Mouse (Mus musculus): ENCODE results near the gene Hdac1. TPM values are rescaled to one million over a fixed set of nuclear protein-coding genes. Genes with fewer than 3 reads are reported as not detected.

The Hdac1 gene
- polyA plus RNA-seq, 1 experiment = 96.7 TPM

GRCm38 (mm10) chr4:129584370-129584769 is 41.9 kb upstream of the Hdac1 start:
- Histone ChIP-seq H3K36me3 (ENCODE audit: control insufficient read depth, insufficient read depth) (no peaks in the 10 kb centered on the region), H3K79me2 (ENCODE audit: control insufficient read depth, insufficient read depth) (no peaks in the 10 kb centered on the region), H3K4me3 (ENCODE audit: insufficient read depth, poor library complexity, severe bottlenecking) (no peak overlapping the region), H3ac (ENCODE audit: control insufficient read depth, insufficient read length, low read depth) (no peak overlapping the region), H3K27me3 (ENCODE audit: control insufficient read depth, insufficient read depth, insufficient read length) (no peaks in the 10 kb centered on the region), H3K79me3 (ENCODE audit: low read depth) (no peaks in the 10 kb centered on the region)
- TF ChIP-seq FOSL1 (IDR thresholded peaks at IDR 0.05; ENCODE audit: insufficient read depth, low read length, poor library complexity, severe bottlenecking) (no peak), USF1 (IDR thresholded peaks at IDR 0.05; ENCODE audit: low read depth) (no peak), MAX (IDR thresholded peaks at IDR 0.05) (no peak), MYOD1 (IDR thresholded peaks at IDR 0.05; ENCODE audit: control insufficient read depth, insufficient read length, low read depth) (no peak), MYOG (IDR thresholded peaks at IDR 0.05; ENCODE audit: control insufficient read depth, extremely low read depth, insufficient read length) (no peak), CEBPB (IDR thresholded peaks at IDR 0.05; ENCODE audit: low read depth) (no peak), CTCF (IDR thresholded peaks at IDR 0.05; ENCODE audit: control insufficient read depth, insufficient read depth, insufficient read length) (no peak)

- H3K79me3 ChIP-seq (ENCODE audit: low read depth) = no peaks in the 10 kb centered on the region
These were observed 39.7 kb upstream of the Hdac1 start for GRCm38 (mm10) chr4:129582251-129582650.

DNA sequence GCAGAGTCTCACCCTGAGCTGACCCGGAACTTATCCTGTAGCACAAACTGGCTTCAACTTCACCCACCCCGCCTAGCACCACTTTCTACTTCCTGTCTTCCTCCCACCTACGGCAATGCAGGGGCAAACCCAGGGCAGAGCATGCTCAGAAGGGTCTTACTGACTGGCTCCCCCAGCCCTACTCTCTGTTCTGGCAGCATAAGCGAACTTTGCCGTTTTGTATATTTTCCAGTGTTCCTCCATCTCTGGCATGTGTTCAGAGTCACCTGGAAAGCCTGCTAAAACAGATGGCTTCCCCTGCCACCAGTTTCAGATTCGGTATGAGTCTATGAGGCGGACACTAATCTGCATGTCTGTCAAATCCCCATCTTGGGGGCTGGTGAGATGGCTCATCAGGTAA is 37.8 kb upstream of the Hdac1 start:
- no peaks in the 10 kb centered on the region for H3K79me3 ChIP-seq (ENCODE audit: low read depth)
- no peak overlapping the region for H3K4me3 ChIP-seq (ENCODE audit: insufficient read depth, poor library complexity, severe bottlenecking)
- H3K79me2 ChIP-seq (ENCODE audit: control insufficient read depth, insufficient read depth) = no peaks in the 10 kb centered on the region
- no peaks in the 10 kb centered on the region for H3K36me3 ChIP-seq (ENCODE audit: control insufficient read depth, insufficient read depth)
- TF ChIP-seq MYOD1 (IDR thresholded peaks at IDR 0.05; ENCODE audit: control insufficient read depth, insufficient read length, low read depth) = no peak
- TF ChIP-seq CEBPB (IDR thresholded peaks at IDR 0.05; ENCODE audit: low read depth) = no peak
- TF ChIP-seq FOSL1 (IDR thresholded peaks at IDR 0.05; ENCODE audit: insufficient read depth, low read length, poor library complexity, severe bottlenecking) = no peak
- TF ChIP-seq CTCF (IDR thresholded peaks at IDR 0.05; ENCODE audit: control insufficient read depth, insufficient read depth, insufficient read length) = no peak
- TF ChIP-seq MYOG (IDR thresholded peaks at IDR 0.05; ENCODE audit: control insufficient read depth, extremely low read depth, insufficient read length) = no peak
- no peak for TF ChIP-seq MAX (IDR thresholded peaks at IDR 0.05)
- TF ChIP-seq USF1 (IDR thresholded peaks at IDR 0.05; ENCODE audit: low read depth) = no peak
- no peaks in the 10 kb centered on the region for H3K27me3 ChIP-seq (ENCODE audit: control insufficient read depth, insufficient read depth, insufficient read length)
- no peak overlapping the region for H3ac ChIP-seq (ENCODE audit: control insufficient read depth, insufficient read length, low read depth)

More at GRCm38 (mm10) chr4:129582251-129582650, 39.7 kb upstream of the Hdac1 start:
- H3ac ChIP-seq (ENCODE audit: control insufficient read depth, insufficient read length, low read depth) = no peak overlapping the region
- no peaks in the 10 kb centered on the region for H3K27me3 ChIP-seq (ENCODE audit: control insufficient read depth, insufficient read depth, insufficient read length)
- no peak overlapping the region for H3K4me3 ChIP-seq (ENCODE audit: insufficient read depth, poor library complexity, severe bottlenecking)
- H3K79me2 ChIP-seq (ENCODE audit: control insufficient read depth, insufficient read depth) = no peaks in the 10 kb centered on the region
- H3K36me3 ChIP-seq (ENCODE audit: control insufficient read depth, insufficient read depth) = no peaks in the 10 kb centered on the region
- TF ChIP-seq MAX (IDR thresholded peaks at IDR 0.05) = no peak
- TF ChIP-seq FOSL1 (IDR thresholded peaks at IDR 0.05; ENCODE audit: insufficient read depth, low read length, poor library complexity, severe bottlenecking) = no peak
- TF ChIP-seq MYOD1 (IDR thresholded peaks at IDR 0.05; ENCODE audit: control insufficient read depth, insufficient read length, low read depth) = no peak
- TF ChIP-seq CTCF (IDR thresholded peaks at IDR 0.05; ENCODE audit: control insufficient read depth, insufficient read depth, insufficient read length) = no peak
- TF ChIP-seq USF1 (IDR thresholded peaks at IDR 0.05; ENCODE audit: low read depth) = no peak
- TF ChIP-seq MYOG (IDR thresholded peaks at IDR 0.05; ENCODE audit: control insufficient read depth, extremely low read depth, insufficient read length) = no peak
- no peak for TF ChIP-seq CEBPB (IDR thresholded peaks at IDR 0.05; ENCODE audit: low read depth)

DNA sequence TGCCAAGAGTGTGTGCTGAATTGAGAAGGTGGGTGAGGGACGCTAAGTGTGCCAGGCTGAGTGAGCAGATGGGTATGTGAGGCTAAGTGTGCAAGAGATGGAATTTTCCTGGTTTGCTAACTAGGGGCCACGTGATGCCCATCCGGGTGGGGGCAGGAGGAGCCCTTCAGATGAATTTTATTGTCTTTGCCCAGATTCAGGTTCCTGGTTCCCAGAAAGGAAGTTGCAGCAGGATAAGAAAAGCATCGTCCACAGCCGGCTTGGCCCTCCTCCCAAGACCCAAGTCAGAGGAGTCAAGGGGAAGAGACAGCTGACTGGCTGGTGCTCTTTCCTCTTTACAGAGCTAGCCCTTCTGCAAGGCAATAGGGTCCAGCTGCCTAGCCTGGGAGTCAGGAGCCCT is 36.0 kb upstream of the Hdac1 start, which contains the start of gene Fam167b:
TSS of gene Fam167b (minus strand) at position 84 of the 400 bp plus-strand sequence.
- Histone ChIP-seq H3K4me3 (ENCODE audit: insufficient read depth, poor library complexity, severe bottlenecking) (no peak within 1 kb of the TSS), H3K27me3 (ENCODE audit: control insufficient read depth, insufficient read depth, insufficient read length) (no peaks in the 10 kb centered on the region), H3ac (ENCODE audit: control insufficient read depth, insufficient read length, low read depth) (no peak within 1 kb of the TSS), H3K36me3 (ENCODE audit: control insufficient read depth, insufficient read depth) (no peaks in the 10 kb centered on the region), H3K79me2 (ENCODE audit: control insufficient read depth, insufficient read depth) (no peaks in the 10 kb centered on the region), H3K79me3 (ENCODE audit: low read depth) (no peaks in the 10 kb centered on the region)
- TF ChIP-seq USF1 (IDR thresholded peaks at IDR 0.05; ENCODE audit: low read depth) (no peak), CTCF (IDR thresholded peaks at IDR 0.05; ENCODE audit: control insufficient read depth, insufficient read depth, insufficient read length) (no peak), MAX (IDR thresholded peaks at IDR 0.05) (no peak), MYOD1 (IDR thresholded peaks at IDR 0.05; ENCODE audit: control insufficient read depth, insufficient read length, low read depth) (no peak), MYOG (IDR thresholded peaks at IDR 0.05; ENCODE audit: control insufficient read depth, extremely low read depth, insufficient read length) (no peak), CEBPB (IDR thresholded peaks at IDR 0.05; ENCODE audit: low read depth) (no peak), FOSL1 (IDR thresholded peaks at IDR 0.05; ENCODE audit: insufficient read depth, low read length, poor library complexity, severe bottlenecking) (no peak)

DNA sequence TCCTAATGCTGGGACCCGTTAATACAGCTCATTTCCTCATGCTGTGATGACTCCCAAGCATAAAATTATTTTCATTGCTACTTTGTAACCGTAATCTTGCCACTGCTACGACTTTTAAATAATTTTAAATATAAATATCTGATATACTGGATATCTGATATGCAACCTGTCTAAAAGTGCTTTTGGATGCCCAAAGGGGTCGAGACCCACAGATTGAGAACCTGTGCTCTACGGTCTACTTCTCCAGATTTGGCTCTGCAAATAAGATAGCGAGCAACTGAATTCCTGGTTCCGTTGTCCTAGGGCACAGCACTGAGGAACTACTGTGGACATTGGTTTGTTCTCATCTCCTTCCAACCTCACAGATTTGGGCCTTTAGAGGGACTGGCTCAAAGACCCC is 35.2 kb upstream of the Hdac1 start:
- H3K4me3 ChIP-seq (ENCODE audit: insufficient read depth, poor library complexity, severe bottlenecking) = no peak overlapping the region
- no peak overlapping the region for H3ac ChIP-seq (ENCODE audit: control insufficient read depth, insufficient read length, low read depth)
- no peaks in the 10 kb centered on the region for H3K36me3 ChIP-seq (ENCODE audit: control insufficient read depth, insufficient read depth)
- TF ChIP-seq USF1 (IDR thresholded peaks at IDR 0.05; ENCODE audit: low read depth) (no peak), CEBPB (IDR thresholded peaks at IDR 0.05; ENCODE audit: low read depth) (no peak), MYOG (IDR thresholded peaks at IDR 0.05; ENCODE audit: control insufficient read depth, extremely low read depth, insufficient read length) (no peak), MYOD1 (IDR thresholded peaks at IDR 0.05; ENCODE audit: control insufficient read depth, insufficient read length, low read depth) (no peak), FOSL1 (IDR thresholded peaks at IDR 0.05; ENCODE audit: insufficient read depth, low read length, poor library complexity, severe bottlenecking) (no peak), MAX (IDR thresholded peaks at IDR 0.05) (no peak), CTCF (IDR thresholded peaks at IDR 0.05; ENCODE audit: control insufficient read depth, insufficient read depth, insufficient read length) (no peak)
- H3K79me2 ChIP-seq (ENCODE audit: control insufficient read depth, insufficient read depth) = no peaks in the 10 kb centered on the region
- no peaks in the 10 kb centered on the region for H3K79me3 ChIP-seq (ENCODE audit: low read depth)
- H3K27me3 ChIP-seq (ENCODE audit: control insufficient read depth, insufficient read depth, insufficient read length) = no peaks in the 10 kb centered on the region
